Mouse (Mus musculus) common myeloid progenitor, adult 5-6 weeks (primary cell): ENCODE measurements around the gene Rasgef1b. TPM values are rescaled to one million over a fixed set of nuclear protein-coding genes. Genes with fewer than 3 reads are reported as not detected.

Source experiments
- ATAC-seq: replicated peaks from 2 replicates; pipeline ENCODE4 v1.8.0; 2016; ENCODE audit warnings: low read depth, mild to moderate bottlenecking, moderate TSS enrichment, inconsistent platforms; ENCODE audit not compliant: poor library complexity, severe bottlenecking
- total RNA-seq: library from RNA; stranded (forward); fragments of 200-1000, 187-1606 nt; gene quantifications from 2 replicates; pipeline ENCODE4 v1.2.3, GENCODE M21; 2017

Rasgef1b gene
- total RNA-seq, 1 experiment from 2014 or later, result 2.4 TPM

DNA sequence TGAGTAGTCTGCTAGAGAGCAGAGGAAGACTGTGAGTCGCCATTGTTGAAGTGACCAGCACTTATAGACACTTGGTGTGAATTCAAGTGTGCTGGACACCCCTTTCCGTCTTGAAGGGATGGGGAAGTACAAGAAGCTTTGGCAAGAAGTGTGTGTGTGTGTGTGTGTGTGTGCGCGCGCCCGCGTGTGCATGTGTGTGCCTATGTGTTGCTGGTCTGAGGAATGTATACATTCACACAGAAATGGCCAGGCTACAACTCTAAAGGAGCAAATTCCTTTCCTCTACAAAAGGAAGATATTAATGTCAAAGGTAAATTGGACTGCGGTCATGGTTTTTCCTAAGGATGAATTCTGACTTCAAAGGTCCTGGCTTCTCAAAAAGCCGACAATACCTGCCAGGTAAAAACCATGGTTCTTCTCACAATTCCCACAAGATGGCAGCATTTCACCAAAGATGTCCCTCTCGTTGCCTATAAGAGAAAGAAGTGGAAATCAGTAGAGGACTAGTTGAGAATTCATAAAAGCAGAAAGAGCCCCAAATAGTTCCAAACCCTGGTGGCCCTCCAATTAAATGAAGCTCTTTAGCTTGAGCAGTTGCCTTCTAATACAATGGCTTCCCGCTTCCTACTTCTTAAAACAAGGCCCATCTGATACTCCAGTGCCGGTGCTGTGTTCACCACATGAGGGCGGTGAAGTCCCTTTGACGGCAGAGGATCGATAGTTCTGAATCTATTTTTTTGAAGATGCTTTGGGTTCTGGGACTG is 526.6 kb downstream of the Rasgef1b start:
- ATAC-seq, result peak; percentile 65

DNA sequence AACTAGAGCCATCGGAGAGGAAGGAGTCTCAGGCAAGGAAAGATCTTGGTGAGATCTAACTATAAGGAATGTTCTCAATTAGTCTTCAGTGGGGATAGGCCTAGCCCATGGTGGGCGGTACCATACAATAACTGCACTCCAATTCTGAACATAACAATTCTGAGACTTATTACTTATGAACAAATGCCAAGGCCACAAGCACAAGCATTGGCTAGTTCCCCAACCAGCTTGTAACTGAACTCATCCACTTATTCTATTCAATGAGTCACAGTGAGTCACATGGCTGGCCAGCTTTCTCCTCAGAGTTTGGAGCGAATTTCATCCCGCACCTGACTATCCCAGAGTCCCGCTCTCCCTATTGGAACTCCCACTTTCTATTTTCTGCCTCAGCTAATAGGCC is 533.4 kb downstream of the Rasgef1b start:
- ATAC-seq, result no peak

DNA sequence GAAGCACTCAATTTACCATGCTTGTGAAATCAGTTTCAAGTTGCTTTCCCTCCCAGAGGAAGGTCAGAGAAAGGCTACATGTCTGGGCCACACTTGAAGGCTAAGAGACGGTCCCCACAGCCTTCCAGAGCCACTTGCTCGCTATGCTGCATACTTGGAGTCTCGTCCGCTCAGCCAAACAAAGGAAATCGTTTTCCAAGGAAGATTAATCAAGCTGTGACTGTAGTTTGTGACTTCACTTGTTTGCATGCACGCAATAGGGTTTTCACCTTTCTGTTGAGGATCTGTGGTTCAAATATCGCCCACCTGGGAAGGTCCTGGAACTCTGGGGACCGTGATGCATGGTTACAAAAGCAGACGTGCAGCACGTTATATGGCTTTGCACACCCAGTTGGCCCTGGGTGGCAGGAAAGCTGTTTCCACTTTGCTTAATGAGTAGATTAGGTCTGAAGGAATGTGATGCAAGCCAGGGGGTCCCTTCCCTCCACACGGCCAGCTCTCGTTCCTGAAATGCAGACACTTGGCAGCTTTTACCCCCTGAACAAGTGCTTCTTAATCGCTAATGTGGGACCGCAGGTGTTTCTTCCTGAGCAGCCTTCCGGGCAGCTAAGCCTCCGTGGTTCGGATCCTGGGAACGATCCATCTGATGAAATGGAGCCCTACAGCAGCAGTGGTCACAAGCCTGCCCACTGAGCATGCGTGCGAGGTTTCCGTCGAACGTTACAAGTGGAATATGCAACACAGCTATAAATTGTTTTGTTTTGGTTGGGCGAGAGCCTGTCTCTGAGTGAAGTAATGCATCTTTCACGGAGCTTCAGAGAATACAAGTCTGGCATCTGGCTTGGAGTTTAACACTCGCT is 537.7 kb downstream of the Rasgef1b start:
- ATAC-seq, result no peak

DNA sequence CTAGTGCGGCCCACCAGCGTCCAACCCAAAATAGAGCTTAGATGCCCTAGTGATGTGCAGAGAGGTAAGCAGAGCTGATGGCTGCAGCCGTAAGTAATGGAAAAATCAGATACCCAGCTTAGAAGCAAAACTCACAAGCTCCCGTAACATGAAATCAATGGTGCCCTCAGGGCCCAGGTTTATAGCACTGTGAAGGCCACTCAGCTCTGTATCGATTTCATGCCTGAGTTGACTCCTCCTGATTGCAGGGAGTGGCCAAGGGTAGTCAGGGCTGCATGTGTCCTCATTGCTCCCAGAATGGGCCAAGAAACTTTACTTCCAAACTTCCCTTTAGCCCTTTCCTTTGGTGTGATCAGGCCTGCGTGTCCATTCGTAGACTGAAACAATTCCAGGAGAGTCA is 545.2 kb downstream of the Rasgef1b start:
- ATAC-seq, result no peak

DNA sequence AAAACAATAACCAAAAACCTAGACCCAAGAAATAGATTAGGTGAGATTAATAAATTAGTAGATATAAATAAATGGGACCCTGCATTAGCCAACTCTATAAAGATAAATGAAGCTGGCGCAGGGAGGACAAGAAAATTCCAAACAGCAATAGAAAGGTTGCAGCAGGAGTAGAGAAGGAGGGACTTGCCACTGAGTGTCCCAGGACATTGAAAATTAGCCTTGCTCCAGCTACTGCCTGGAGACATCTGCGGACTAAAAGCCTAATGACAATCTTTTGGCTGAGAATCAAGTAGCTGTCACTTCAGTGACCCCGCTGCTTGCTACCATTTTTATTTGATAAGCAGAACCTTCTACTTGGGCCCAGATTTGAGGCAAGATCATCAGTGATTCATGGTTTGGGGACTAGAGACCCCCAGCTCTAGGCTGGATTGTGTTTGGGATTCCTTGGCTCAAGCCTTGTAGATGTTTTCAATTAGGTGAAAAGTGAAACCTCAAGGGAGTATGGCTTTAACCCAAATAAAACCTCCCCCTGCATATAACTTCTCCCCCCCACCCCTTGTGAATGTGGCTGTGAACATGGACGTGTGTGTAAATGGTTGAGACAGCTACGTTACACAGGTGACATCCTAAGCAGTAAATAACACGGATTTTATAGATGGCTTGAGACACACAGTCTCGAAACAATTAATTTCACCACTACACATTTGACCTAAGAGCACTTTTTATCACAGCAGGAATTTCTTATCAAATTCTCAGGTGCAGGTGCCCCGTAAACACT is 554.1 kb downstream of the Rasgef1b start:
- no peak for ATAC-seq

DNA sequence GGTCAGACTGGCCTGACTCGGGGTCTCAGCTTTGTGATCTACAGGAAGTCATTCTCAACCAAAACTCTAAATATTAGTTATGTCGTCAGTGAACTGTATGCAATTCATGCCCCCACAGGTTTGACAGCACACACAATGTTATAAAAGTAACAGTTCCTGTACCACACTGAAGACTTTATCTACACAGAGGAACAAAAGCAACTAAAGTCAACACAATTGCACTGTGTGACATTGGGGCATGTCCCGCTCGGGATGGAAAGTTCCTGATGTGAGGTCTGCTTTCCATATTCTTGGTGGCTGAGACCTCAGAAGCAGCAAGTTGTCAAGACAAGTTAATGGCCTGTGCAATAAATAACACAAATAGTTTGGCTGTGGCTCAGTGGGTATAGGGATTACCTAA is 559.0 kb downstream of the Rasgef1b start:
- ATAC-seq, result no peak

DNA sequence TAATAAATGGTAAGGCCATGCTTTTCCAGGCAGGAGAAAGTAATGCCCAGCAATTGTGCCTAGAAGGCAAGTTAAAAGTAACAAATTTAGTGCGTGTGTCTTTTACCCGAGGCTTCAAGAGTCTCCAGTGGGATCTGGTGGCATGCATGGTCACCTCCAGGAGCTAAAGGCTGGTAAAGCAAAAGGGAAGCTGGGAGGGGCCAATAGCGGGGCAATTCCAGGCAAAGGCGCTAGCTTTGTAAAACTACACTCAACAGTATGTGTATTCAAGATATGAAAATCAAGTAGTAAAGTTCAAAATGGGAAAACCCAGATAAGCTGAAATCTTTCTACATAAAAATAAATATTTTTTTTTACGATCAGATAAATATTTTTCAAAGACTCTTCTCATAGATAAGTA is 561.1 kb downstream of the Rasgef1b start:
- ATAC-seq, result no peak

Other genes starting within 250 kb of the Rasgef1b start
- gene Vamp9, start 177.2 kb upstream of the Rasgef1b start, total RNA-seq, result not detected in 2 replicates
- gene Hnrnpd, start 249.9 kb upstream of the Rasgef1b start, total RNA-seq, result 181 and 264 TPM in 2 replicates
- 1.4 TPM in 1 of 2 replicates, not detected in the other for gene 4930524J08Rik, start 250.0 kb upstream of the Rasgef1b start, total RNA-seq